Mouse (Mus musculus) neural tube, embryonic 14.5 days (tissue): ENCODE measurements around the gene Ybx2. TPM values are rescaled to one million over a fixed set of nuclear protein-coding genes. Genes with fewer than 3 reads are reported as not detected.
"Not testable (repeated sequence)": the region's sequence is repeated elsewhere in the genome, so short reads cannot be mapped to it uniquely, and the experiment has no call there.

Experiments
- ATAC-seq: fragments of 200-750 bp; cut with Nextera tagmentation; 2 replicates; pipeline ENCODE4 v1.8.0; 2017; ENCODE audit warnings: low read depth, mild to moderate bottlenecking, moderate TSS enrichment, moderate library complexity
- H3K27ac ChIP-seq: fragments of 300-500 bp; sonication (generic); 2 replicates; pipeline ENCODE4 v1.5.1; 2014; ENCODE audit warnings: low read depth, mild to moderate bottlenecking, control low read depth, low read length, moderate library complexity, mixed read lengths
- H3K27me3 ChIP-seq: fragments of 300-500 bp; sonication (generic); 2 replicates; pipeline ENCODE4 v1.6.1; 2014; ENCODE audit warnings: low read length; ENCODE audit not compliant: control insufficient read depth, insufficient read depth
- H3K36me3 ChIP-seq: fragments of 300-500 bp; sonication (generic); 2 replicates; pipeline ENCODE4 v1.6.1; 2014; ENCODE audit warnings: low read length, mixed read lengths; ENCODE audit not compliant: control insufficient read depth, insufficient read depth
- H3K4me1 ChIP-seq: fragments of 300-500 bp; sonication (generic); 2 replicates; pipeline ENCODE4 v1.6.1; 2014; ENCODE audit warnings: low read length; ENCODE audit not compliant: control insufficient read depth, insufficient read depth
- H3K4me2 ChIP-seq: fragments of 300-500 bp; sonication (generic); 2 replicates; pipeline ENCODE4 v1.6.1; 2014; ENCODE audit warnings: mild to moderate bottlenecking, low read depth, low read length, control low read depth
- H3K4me3 ChIP-seq: fragments of 300-500 bp; sonication (generic); 2 replicates; pipeline ENCODE4 v1.5.1; 2014; ENCODE audit warnings: low read depth, low read length, control low read depth, mixed read lengths
- H3K9ac ChIP-seq: fragments of 300-500 bp; sonication (generic); replicated peaks from 2 replicates; pipeline ENCODE4 v1.6.1; 2014; ENCODE audit warnings: low read depth, mild to moderate bottlenecking, control low read depth, low read length, mixed read lengths
- H3K9me3 ChIP-seq: fragments of 300-500 bp; sonication (generic); 2 replicates; pipeline ENCODE4 v1.6.1; 2016; ENCODE audit warnings: low read length; ENCODE audit not compliant: control insufficient read depth
- WGBS: fragments of 180-500 bp; shearing (Covaris S2); extraction: QIAGEN DNeasy Blood & Tissue Kit; methylation state at CpG from one replicate; pipeline ENCODE4 v1.1.7; 2014; 5-methylcytosine and 5-hydroxymethylcytosine counted together
- polyA plus RNA-seq: library from polyadenylated mRNA; unstranded; fragments of >200 nt; fragmentation: Nextera tagmentation; extraction: Ambion mirVana; gene quantifications from 2 replicates; pipeline ENCODE4 v1.2.1, GENCODE M21; 2014

Ybx2 gene
- polyA plus RNA-seq, 1 experiment from 2014 or later = 11.1 TPM

GRCm38 (mm10) chr11:69948066-69948762, 12.6 kb downstream of the Ybx2 start, which contains the start of gene Slc2a4:
Gene Slc2a4, minus strand, starts transcription at chr11:69948188.
- peak; percentile 95 for ATAC-seq
- under 1% methylated on average over 34 of the region's 34 CpGs for WGBS
- Histone ChIP-seq H3K9ac (peak within 1 kb of the TSS; percentile 39; the same call in 1 of the 2 replicates), H3K4me2 (peak within 1 kb of the TSS; percentile 50), H3K9me3 (no peaks in the 10 kb centered on the region), H3K4me1 (peaks cover 4% of the 10 kb centered on the region; the same call in 1 of the 2 replicates), H3K27me3 (peaks cover 3% of the 10 kb centered on the region; the same call in 1 of the 2 replicates), H3K36me3 (no peaks in the 10 kb centered on the region), H3K4me3 (peak within 1 kb of the TSS; percentile 38), H3K27ac (no peak within 1 kb of the TSS)

- no peaks in the 10 kb centered on the region for H3K36me3 ChIP-seq
- peaks cover 3% of the 10 kb centered on the region; the same call in 1 of the 2 replicates for H3K27me3 ChIP-seq
- ATAC-seq = peak; percentile 52; the same call in 1 of the 2 replicates
- H3K9ac ChIP-seq = no peak overlapping the region
- peaks cover 4% of the 10 kb centered on the region; the same call in 1 of the 2 replicates for H3K4me1 ChIP-seq
- peak overlapping the region; percentile 50 for H3K4me2 ChIP-seq
- H3K27ac ChIP-seq = no peak overlapping the region
- no peaks in the 10 kb centered on the region for H3K9me3 ChIP-seq
- WGBS = under 1% methylated on average over 14 of the region's 14 CpGs
- H3K4me3 ChIP-seq = peak overlapping the region; percentile 38; the same call in 1 of the 2 replicates
Measured at GRCm38 (mm10) chr11:69948763-69949150, 13.2 kb downstream of the Ybx2 start.

- Histone ChIP-seq H3K4me3 (no peak overlapping the region), H3K36me3 (no peaks in the 10 kb centered on the region), H3K27ac (no peak overlapping the region), H3K9me3 (no peaks in the 10 kb centered on the region), H3K9ac (no peak overlapping the region), H3K27me3 (peaks cover 3% of the 10 kb centered on the region; the same call in 1 of the 2 replicates), H3K4me2 (no peak overlapping the region), H3K4me1 (peaks cover 4% of the 10 kb centered on the region; the same call in 1 of the 2 replicates)
- 44% methylated on average over 4 of the region's 4 CpGs for WGBS
- no peak for ATAC-seq
Measured at GRCm38 (mm10) chr11:69950807-69951459, 15.3 kb downstream of the Ybx2 start.

GRCm38 (mm10) chr11:69952274-69952673, 16.7 kb downstream of the Ybx2 start:
- no peak overlapping the region for H3K4me2 ChIP-seq
- no peaks in the 10 kb centered on the region for H3K9me3 ChIP-seq
- H3K27me3 ChIP-seq = peaks cover 3% of the 10 kb centered on the region; the same call in 1 of the 2 replicates
- no peak overlapping the region for H3K9ac ChIP-seq
- H3K36me3 ChIP-seq = no peaks in the 10 kb centered on the region
- H3K4me1 ChIP-seq = peaks cover 4% of the 10 kb centered on the region; the same call in 1 of the 2 replicates
- ATAC-seq = no peak
- WGBS = 48% methylated on average over 1 of the region's 1 CpGs
- no peak overlapping the region for H3K27ac ChIP-seq
- H3K4me3 ChIP-seq = no peak overlapping the region

- WGBS = 73% methylated on average over 11 of the region's 11 CpGs
- no peak overlapping the region for H3K4me3 ChIP-seq
- peaks cover 4% of the 10 kb centered on the region; the same call in 1 of the 2 replicates for H3K4me1 ChIP-seq
- no peak overlapping the region for H3K9ac ChIP-seq
- no peaks in the 10 kb centered on the region for H3K27me3 ChIP-seq
- no peak for ATAC-seq
- H3K4me2 ChIP-seq = no peak overlapping the region
- no peak overlapping the region for H3K27ac ChIP-seq
- H3K36me3 ChIP-seq = no peaks in the 10 kb centered on the region
- H3K9me3 ChIP-seq = no peaks in the 10 kb centered on the region
Measured at GRCm38 (mm10) chr11:69953267-69953915, 17.8 kb downstream of the Ybx2 start.

- 84% methylated on average over 4 of the region's 4 CpGs for WGBS
- not testable (repeated sequence) for H3K27me3 ChIP-seq, H3K4me3 ChIP-seq, H3K27ac ChIP-seq, ATAC-seq, H3K4me2 ChIP-seq, H3K36me3 ChIP-seq, H3K9me3 ChIP-seq, H3K9ac ChIP-seq, H3K4me1 ChIP-seq
Measured at GRCm38 (mm10) chr11:69955618-69956017, 20.0 kb downstream of the Ybx2 start.

GRCm38 (mm10) chr11:69956218-69956617, 20.6 kb downstream of the Ybx2 start:
- Histone ChIP-seq H3K27me3 (no peaks in the 10 kb centered on the region), H3K4me2 (no peak overlapping the region), H3K4me1 (no peaks in the 10 kb centered on the region), H3K9me3 (no peaks in the 10 kb centered on the region), H3K36me3 (no peaks in the 10 kb centered on the region), H3K9ac (no peak overlapping the region), H3K27ac (no peak overlapping the region), H3K4me3 (no peak overlapping the region)
- no peak for ATAC-seq
- WGBS = 76% methylated on average over 1 of the region's 1 CpGs

GRCm38 (mm10) chr11:69960616-69961015, 25.0 kb downstream of the Ybx2 start:
- no peak for ATAC-seq
- no peak overlapping the region for H3K9ac ChIP-seq

More at GRCm38 (mm10) chr11:69960616-69961015, 25.0 kb downstream of the Ybx2 start:
- Histone ChIP-seq H3K4me1 (peaks cover 5% of the 10 kb centered on the region; the same call in 1 of the 2 replicates), H3K27ac (no peak overlapping the region), H3K4me2 (no peak overlapping the region), H3K4me3 (no peak overlapping the region), H3K9me3 (no peaks in the 10 kb centered on the region), H3K27me3 (peaks cover 27% of the 10 kb centered on the region), H3K36me3 (no peaks in the 10 kb centered on the region)
- 34% methylated on average over 5 of the region's 5 CpGs for WGBS
